Mouse (Mus musculus) midbrain, embryonic 16.5 days (tissue): ENCODE measurements at regions not wholly inside any gene's neighbourhood (a gene's known extent, or its start where the extent isn't known, plus 50 kb on each side); places are given as distances from the start of the nearest gene placed in this dataset.

Source experiments
- ATAC-seq: fragments of 200-750 bp; cut with Nextera tagmentation; 2 replicates; pipeline ENCODE4 v1.8.0; 2017; ENCODE audit warnings: moderate TSS enrichment
- H3K27ac ChIP-seq: fragments of 300-500 bp; sonication (generic); 2 replicates; pipeline ENCODE4 v1.5.1; 2014; ENCODE audit warnings: mild to moderate bottlenecking, low read length, mixed read lengths
- H3K27me3 ChIP-seq: fragments of 300-500 bp; sonication (generic); 2 replicates; pipeline ENCODE4 v1.6.1; 2014; ENCODE audit warnings: low read depth, low read length, mixed read lengths; ENCODE audit not compliant: control insufficient read depth, insufficient read depth
- H3K36me3 ChIP-seq: fragments of 300-500 bp; sonication (generic); 2 replicates; pipeline ENCODE4 v1.6.1; 2014; ENCODE audit warnings: mild to moderate bottlenecking, low read length, moderate library complexity, mixed read lengths; ENCODE audit not compliant: control insufficient read depth, insufficient read depth
- H3K4me1 ChIP-seq: fragments of 300-500 bp; sonication (generic); 2 replicates; pipeline ENCODE4 v1.6.1; 2014; ENCODE audit warnings: mild to moderate bottlenecking, low read length, mixed read lengths; ENCODE audit not compliant: control insufficient read depth, insufficient read depth
- H3K4me2 ChIP-seq: fragments of 300-500 bp; sonication (generic); 2 replicates; pipeline ENCODE4 v1.6.1; 2014; ENCODE audit warnings: mild to moderate bottlenecking, low read length, mixed read lengths
- H3K4me3 ChIP-seq: fragments of 300-500 bp; sonication (generic); 2 replicates; pipeline ENCODE4 v1.5.1; 2014; ENCODE audit warnings: low read depth, mild to moderate bottlenecking, low read length, moderate library complexity, mixed read lengths
- H3K9ac ChIP-seq: fragments of 300-500 bp; sonication (generic); 2 replicates; pipeline ENCODE4 v1.6.1; 2014; ENCODE audit warnings: low read depth, low read length, mixed read lengths
- H3K9me3 ChIP-seq: fragments of 300-500 bp; sonication (generic); replicated peaks from 2 replicates; pipeline ENCODE4 v1.6.1; 2014; ENCODE audit warnings: mild to moderate bottlenecking, low read length, mixed read lengths; ENCODE audit not compliant: control insufficient read depth, poor library complexity, severe bottlenecking
- WGBS: fragments of 180-500 bp; shearing (Covaris S2); extraction: QIAGEN DNeasy Blood & Tissue Kit; methylation state at CpG from one replicate; pipeline ENCODE4 v1.1.7; 2014; 5-methylcytosine and 5-hydroxymethylcytosine counted together

DNA sequence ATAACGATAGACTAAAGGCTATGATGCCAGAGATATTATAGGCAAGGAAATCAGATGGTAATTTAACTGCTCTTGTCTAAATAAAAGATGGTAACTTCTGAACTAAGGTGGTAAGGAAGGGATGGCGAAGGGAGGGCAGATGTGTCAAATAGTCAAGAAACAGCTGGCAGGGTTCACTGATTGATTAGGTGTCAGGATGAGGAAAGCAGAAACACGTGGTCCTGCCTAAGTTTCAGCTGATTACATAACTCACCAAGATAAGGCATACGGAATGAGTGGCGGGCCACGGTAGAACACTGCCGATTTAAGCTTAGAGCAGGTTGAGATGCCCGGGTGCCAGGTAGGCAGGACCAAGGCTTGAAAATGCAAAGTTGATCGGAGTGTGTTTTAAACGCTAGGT lies 143.2 kb downstream of the Gm45692 start:
- H3K27ac ChIP-seq = no peak overlapping the region
- no peaks in the 10 kb centered on the region for H3K9me3 ChIP-seq
- no peaks in the 10 kb centered on the region; the same call in 1 of the 2 replicates for H3K27me3 ChIP-seq
- no peak overlapping the region for H3K4me3 ChIP-seq
- no peak for ATAC-seq
- peaks cover 17% of the 10 kb centered on the region for H3K4me1 ChIP-seq
- H3K9ac ChIP-seq = no peak overlapping the region
- H3K4me2 ChIP-seq = no peak overlapping the region
- no peaks in the 10 kb centered on the region for H3K36me3 ChIP-seq
- WGBS = 95% methylated on average over 10 of the region's 10 CpGs

DNA sequence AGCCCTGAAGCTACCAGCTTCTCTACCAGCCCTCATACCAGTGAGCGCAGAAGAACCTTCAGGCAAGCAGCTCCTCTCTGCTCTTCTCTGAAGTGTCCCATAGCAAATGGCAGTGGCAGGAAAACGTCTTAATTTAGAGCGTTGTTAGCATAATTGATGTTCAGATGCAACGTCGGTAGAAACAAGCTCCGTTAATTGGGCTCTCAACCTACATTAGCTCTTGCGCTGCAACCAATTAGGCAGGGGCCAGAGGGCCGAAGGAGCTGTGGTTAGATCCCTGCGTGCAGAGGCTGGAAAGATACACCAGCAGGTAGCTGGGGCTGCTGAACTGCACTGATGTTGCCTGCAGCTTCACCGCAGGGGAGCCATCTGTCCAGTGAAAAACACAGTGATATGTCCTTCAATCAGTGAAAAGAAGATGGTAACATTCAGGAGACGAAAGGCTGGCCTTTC lies 145.6 kb downstream of the Gm45692 start:
- no peak overlapping the region for H3K4me3 ChIP-seq
- 12% methylated on average over 11 of the region's 11 CpGs for WGBS
- no peak overlapping the region for H3K9ac ChIP-seq
- H3K27ac ChIP-seq = 0 out of 2 replicates have a peak overlapping the region, but pooled peaks have one; percentile 37
- no peaks in the 10 kb centered on the region for H3K36me3 ChIP-seq
- no peaks in the 10 kb centered on the region; the same call in 1 of the 2 replicates for H3K27me3 ChIP-seq
- peak; percentile 55; the same call in 1 of the 2 replicates for ATAC-seq
- H3K4me2 ChIP-seq = no peak overlapping the region
- H3K9me3 ChIP-seq = no peaks in the 10 kb centered on the region
- H3K4me1 ChIP-seq = peaks cover 23% of the 10 kb centered on the region

DNA sequence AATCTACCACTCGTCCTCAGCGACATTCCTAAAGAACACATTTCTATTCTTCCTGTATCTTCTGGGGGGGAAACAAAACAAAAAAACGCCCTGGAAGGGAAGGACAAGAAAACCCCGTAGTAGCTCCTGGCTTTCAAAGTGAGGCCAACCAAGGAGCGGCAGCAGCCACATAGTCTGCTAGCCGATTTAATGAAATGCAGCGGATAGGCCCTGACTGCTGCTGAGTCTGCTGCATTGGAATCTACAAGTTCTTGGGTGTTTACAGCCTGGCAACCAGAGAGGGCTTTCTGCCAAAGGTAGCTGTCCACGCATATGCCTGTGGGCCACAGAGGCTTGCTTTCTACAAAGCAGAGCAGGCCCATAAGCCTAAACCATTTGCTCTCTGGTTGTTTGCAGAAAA lies 146.0 kb downstream of the Gm45692 start:
- Histone ChIP-seq H3K4me3 (no peak overlapping the region), H3K9me3 (no peaks in the 10 kb centered on the region), H3K9ac (no peak overlapping the region), H3K27me3 (no peaks in the 10 kb centered on the region; the same call in 1 of the 2 replicates), H3K4me2 (no peak overlapping the region), H3K27ac (no peak overlapping the region), H3K4me1 (peaks cover 20% of the 10 kb centered on the region), H3K36me3 (no peaks in the 10 kb centered on the region)
- 10% methylated on average over 8 of the region's 8 CpGs for WGBS
- ATAC-seq = peak; percentile 69

DNA sequence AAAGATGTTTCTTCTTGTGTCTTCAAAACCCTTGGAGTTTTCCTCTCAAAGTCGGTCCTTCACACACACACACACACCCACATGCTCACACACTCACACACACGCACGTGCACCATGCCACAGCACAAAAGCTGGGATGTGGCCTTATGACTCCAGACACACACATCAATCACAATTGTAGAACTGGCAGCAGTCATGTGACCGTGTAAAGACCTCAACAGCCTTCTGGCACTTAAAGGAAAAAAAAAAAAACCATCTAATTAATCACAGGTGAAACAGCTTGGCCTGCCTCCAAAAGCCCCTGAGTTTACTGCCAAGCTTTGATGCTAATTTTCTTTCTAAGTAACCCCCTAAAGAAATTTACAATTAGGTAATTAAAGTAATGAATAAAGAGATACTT lies 147.1 kb downstream of the Gm45692 start:
- Histone ChIP-seq H3K4me2 (no peak overlapping the region), H3K4me3 (no peak overlapping the region), H3K4me1 (peaks cover 20% of the 10 kb centered on the region), H3K27me3 (no peaks in the 10 kb centered on the region; the same call in 1 of the 2 replicates), H3K9ac (no peak overlapping the region), H3K27ac (no peak overlapping the region), H3K9me3 (no peaks in the 10 kb centered on the region), H3K36me3 (no peaks in the 10 kb centered on the region)
- 41% methylated on average over 4 of the region's 4 CpGs for WGBS
- ATAC-seq = no peak

DNA sequence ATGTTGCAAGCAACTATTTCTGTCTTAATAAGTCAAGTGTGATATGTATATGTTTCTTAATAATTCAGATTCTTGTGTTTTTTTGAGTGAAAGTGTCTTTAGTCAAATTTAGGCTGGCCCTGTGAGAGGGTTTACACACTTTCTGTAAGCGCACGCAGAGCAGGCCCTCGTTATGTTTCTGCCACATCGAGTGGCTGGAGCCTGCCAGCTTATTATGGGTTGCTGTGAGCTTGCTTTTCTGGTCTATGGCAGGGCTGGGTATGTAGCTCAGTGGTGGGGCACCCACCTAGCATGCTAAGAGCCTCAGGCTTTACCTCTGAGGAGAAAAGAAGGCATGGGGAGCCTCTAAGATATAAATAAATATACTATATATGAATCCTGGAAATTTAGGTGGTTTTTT lies 148.2 kb downstream of the Gm45692 start:
- no peak overlapping the region for H3K9ac ChIP-seq
- no peak for ATAC-seq
- no peak overlapping the region for H3K27ac ChIP-seq
- H3K4me2 ChIP-seq = no peak overlapping the region
- H3K9me3 ChIP-seq = no peaks in the 10 kb centered on the region
- no peaks in the 10 kb centered on the region for H3K36me3 ChIP-seq
- H3K4me3 ChIP-seq = no peak overlapping the region
- H3K27me3 ChIP-seq = peaks cover under 1% of the 10 kb centered on the region; the same call in 1 of the 2 replicates
- H3K4me1 ChIP-seq = peaks cover 20% of the 10 kb centered on the region
- WGBS = 66% methylated on average over 4 of the region's 4 CpGs

DNA sequence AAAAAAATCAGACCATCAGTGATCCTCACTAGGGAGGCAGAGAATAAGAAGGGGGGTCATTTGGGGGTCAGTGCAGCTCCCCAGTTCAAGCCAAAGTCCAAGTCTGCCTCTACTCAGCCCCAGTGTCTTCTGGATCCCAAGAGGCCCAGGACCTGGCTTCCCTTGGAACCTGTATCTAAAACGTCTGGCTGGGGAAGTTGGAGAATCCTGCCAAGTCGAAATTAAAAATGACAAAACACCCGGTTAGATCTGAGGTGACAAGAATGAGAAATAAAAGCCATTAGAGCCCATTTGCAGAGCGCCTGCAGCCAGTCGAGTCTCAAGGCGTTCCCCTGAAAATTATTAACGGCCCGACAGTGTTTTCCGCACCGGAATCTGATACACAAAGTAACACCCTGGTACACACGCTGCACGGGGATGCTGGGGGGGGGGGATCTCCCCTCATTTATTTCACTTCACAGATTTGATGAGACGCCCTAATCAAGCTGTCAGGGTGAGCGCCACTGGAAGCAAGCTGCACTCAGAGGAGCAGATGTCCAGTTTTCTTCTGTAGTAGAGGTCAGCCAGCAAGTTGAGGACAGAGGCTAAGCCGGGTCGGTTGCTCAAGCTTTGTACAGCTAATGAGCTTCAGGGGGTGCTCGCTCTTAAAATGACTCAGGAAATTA lies 149.5 kb downstream of the Gm45692 start:
- H3K4me2 ChIP-seq = no peak overlapping the region
- ATAC-seq = no peak

DNA sequence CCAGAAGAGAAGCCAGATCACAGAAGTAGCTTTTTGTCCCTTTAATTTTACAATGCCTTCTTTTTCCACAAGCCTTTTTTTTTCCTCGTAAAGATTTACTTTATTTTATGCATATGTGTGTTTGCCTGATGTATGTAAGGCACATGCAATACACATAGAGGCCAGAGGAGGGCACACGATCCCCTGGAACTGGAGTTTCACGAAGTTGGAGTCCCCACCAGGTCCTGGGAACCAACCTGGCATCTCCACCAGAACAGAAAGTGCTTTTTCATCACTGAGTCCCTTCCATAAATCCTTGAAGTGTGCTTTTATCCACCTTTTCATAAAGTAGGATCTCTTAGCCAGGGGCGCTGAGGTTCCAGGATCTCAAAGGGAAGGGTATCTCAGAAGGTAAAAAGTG lies 152.8 kb downstream of the Gm45692 start:
- H3K27me3 ChIP-seq = peaks cover 8% of the 10 kb centered on the region
- H3K4me1 ChIP-seq = peaks cover 14% of the 10 kb centered on the region
- no peak overlapping the region for H3K4me2 ChIP-seq
- WGBS = 32% methylated on average over 4 of the region's 4 CpGs
- H3K9ac ChIP-seq = no peak overlapping the region
- no peaks in the 10 kb centered on the region for H3K36me3 ChIP-seq
- no peak for ATAC-seq
- H3K4me3 ChIP-seq = no peak overlapping the region
- no peaks in the 10 kb centered on the region for H3K9me3 ChIP-seq
- H3K27ac ChIP-seq = no peak overlapping the region

More for the DNA sequence above, 149.5 kb downstream of the Gm45692 start:
- Histone ChIP-seq H3K4me3 (no peak overlapping the region), H3K27ac (no peak overlapping the region), H3K27me3 (peaks cover 8% of the 10 kb centered on the region), H3K4me1 (peaks cover 29% of the 10 kb centered on the region), H3K36me3 (no peaks in the 10 kb centered on the region), H3K9ac (no peak overlapping the region), H3K9me3 (no peaks in the 10 kb centered on the region)
- WGBS = 36% methylated on average over 17 of the region's 17 CpGs

DNA sequence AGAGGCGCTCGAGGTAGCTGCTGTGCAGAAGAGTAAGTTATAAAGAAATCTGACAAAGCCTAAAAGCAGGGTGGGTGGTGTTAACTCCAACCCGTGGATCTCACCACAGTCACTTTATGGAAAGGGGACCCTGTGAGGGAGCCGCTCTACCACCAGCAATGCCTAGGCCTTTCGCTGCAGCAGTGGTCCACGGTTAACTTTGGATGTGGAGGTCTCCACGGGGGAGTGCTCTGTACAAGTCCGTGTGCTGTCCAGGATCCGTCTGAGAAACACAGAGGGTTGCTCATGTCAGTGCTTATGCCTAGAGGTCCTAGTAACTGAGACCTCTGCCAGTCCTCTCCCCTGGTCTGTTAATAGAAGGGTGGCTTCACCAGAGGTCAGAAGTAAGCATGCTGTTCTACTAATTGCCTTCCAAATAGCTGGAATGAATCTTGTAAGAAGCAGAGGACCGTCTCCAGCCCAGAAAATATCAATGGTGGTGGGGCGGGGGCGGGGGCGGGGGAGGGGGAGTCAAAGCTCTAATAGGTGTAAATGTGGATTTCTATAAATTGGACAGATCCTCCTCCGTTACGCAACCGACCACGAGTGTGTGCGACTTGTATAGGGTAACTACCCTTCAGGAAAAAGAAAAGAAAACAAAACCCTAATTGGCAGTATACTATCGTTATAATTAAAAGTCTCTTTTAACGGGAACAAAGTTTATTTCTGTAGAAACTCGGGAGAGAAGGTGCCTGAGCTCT lies 153.5 kb downstream of the Gm45692 start:
- H3K36me3 ChIP-seq = no peaks in the 10 kb centered on the region
- no peaks in the 10 kb centered on the region for H3K9me3 ChIP-seq
- H3K27me3 ChIP-seq = peaks cover 8% of the 10 kb centered on the region
- no peak overlapping the region for H3K4me3 ChIP-seq
- peak; percentile 3; the same call in 1 of the 2 replicates for ATAC-seq
- H3K27ac ChIP-seq = no peak overlapping the region
- no peak overlapping the region for H3K9ac ChIP-seq
- H3K4me2 ChIP-seq = peak overlapping the region; percentile 36
- peaks cover 14% of the 10 kb centered on the region for H3K4me1 ChIP-seq
- 31% methylated on average over 21 of the region's 21 CpGs for WGBS

DNA sequence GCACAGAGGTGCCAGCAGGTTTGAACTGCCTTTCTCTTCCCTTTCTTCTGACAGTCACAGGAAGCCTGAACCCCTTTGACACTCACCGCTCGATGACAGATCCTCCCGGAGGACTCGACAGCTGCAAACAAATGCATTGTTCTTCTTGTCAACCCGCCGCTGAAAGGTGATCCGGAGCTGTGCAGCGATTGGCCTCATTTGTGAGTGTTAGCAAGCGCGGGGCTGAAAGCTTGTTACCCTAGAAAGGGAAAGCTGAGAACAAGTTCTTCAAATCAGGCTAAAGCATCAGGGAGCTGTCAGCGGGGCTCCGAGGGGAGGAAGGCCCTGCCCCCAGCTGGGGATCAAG lies 154.1 kb downstream of the Gm45692 start:
- Histone ChIP-seq H3K9me3 (no peaks in the 10 kb centered on the region), H3K27ac (no peak overlapping the region), H3K4me2 (peak overlapping the region; percentile 36), H3K27me3 (peaks cover 8% of the 10 kb centered on the region), H3K4me3 (no peak overlapping the region), H3K4me1 (peaks cover 13% of the 10 kb centered on the region), H3K36me3 (no peaks in the 10 kb centered on the region), H3K9ac (no peak overlapping the region)
- 1% methylated on average over 12 of the region's 12 CpGs for WGBS
- ATAC-seq = peak; percentile 77
